Mouse (Mus musculus): ENCODE results near the gene Col1a1. TPM values are rescaled to one million over a fixed set of nuclear protein-coding genes. Genes with fewer than 3 reads are reported as not detected.

Col1a1 gene
- polyA plus RNA-seq, 1 experiment from 2014 or later = 4,242 TPM

DNA sequence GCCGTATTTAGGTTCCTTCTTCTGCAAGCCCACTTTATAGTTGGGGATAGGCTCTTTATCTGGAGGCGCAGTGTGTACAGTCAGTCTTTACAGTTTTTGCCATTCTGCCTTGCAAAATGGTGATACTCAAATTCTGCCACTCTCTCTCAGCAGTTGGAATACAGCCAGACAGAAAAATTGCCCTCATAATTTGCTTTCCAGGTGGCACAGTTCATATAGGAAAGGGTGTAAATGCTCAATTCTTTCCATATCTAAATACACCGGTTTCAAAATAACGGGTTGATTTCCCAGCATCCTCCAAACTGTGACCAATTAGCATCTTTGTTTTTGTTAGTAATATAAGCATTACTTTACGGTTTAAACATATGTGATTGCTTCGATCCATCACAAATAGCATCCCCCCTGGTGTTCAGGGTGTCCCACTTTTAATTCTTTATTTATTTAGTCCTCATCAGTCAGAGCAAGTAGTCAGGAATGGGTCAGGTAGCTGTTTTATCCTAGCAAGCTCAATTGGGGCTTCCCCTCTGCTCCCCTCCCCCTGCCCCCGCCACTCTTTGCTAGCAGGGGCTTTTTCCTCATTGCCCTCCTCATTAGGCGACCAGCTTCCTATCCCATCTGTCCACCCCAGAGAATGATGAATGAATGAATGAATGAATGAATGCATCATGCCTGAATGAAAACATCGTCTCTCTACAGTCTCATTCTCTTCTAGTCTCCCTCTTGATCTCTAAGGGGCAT is 42.3 kb downstream of the Col1a1 start:
- H3K9me3 ChIP-seq (replicated peaks) = no peaks in the 10 kb centered on the region
- H3K4me3 ChIP-seq (replicated peaks) = peak overlapping the region; percentile 37
- no peak for ATAC-seq (ENCODE audit: insufficient number of reproducible peaks, low FRiP score, low TSS enrichment, low read depth)
- H3K27me3 ChIP-seq = no peaks in the 10 kb centered on the region
- H3K36me3 ChIP-seq = no peaks in the 10 kb centered on the region
- 42% methylated on average over 9 of the region's 9 CpGs for WGBS
- no peak overlapping the region for H3K9ac ChIP-seq
- H3K4me2 ChIP-seq (replicated peaks) = peak overlapping the region; percentile 54
- no peak overlapping the region for H3K27ac ChIP-seq (replicated peaks)
- peaks cover 8% of the 10 kb centered on the region; the same call in 1 of the 2 replicates for H3K4me1 ChIP-seq

DNA sequence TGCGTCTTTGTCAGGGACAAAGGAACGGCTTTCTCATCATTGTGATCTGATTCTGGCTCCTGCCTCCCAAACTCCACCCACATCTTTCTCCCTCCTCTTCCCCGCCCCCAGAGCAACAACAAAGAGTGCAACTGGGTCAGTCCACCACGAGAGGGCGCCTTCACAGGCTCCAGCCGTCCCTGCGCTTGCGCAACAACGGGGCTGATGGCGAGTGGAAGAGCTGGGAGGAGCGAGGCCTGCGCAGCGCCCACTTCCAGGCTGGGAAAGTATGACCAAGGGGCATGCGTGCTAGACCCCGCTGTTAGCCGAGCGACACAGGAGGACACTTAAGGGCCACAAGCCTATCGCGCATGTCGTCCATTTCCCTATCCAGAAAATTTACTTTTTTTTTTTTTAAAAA is 42.9 kb downstream of the Col1a1 start:
- Histone ChIP-seq H3K4me3 (replicated peaks) (peak overlapping the region; percentile 37), H3K4me1 (peaks cover 8% of the 10 kb centered on the region; the same call in 1 of the 2 replicates), H3K4me2 (replicated peaks) (peak overlapping the region; percentile 54), H3K27me3 (no peaks in the 10 kb centered on the region), H3K9me3 (replicated peaks) (no peaks in the 10 kb centered on the region), H3K27ac (replicated peaks) (no peak overlapping the region), H3K9ac (no peak overlapping the region), H3K36me3 (no peaks in the 10 kb centered on the region)
- peak; percentile 89 for ATAC-seq (ENCODE audit: insufficient number of reproducible peaks, low FRiP score, low TSS enrichment, low read depth)
- under 1% methylated on average over 20 of the region's 20 CpGs for WGBS

DNA sequence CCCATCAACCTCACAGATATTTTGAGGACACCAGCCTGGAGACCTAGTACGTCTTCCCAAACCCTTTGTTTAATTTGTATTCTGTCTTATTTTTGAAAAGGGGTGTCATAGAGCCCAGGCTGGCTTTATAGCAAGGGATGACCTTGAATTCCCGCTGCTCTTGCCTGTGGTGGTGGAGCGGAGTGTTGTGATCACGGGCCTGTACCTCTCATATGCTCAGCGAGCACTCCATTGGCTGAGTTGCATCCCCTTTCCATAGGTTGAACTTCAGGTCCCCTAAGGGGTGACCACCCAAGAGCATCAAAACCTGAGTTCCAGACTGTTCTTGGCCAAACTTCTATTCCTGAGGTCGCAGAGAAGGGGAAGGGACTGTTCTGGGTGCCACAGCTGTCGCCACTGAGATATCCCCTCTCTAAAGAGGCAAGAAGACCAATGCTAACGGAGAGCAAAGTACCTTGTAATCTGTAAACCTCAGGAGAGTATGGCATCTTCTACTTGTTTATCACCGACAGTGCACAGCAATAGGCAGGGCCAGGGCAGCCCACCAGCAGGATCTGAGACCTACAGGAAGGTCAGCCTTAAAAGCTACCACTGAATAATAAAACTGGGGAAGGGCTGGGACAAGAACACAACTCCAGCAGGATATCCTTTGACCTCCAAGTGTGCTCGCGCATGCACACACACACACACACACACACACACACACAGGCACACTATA is 43.6 kb downstream of the Col1a1 start:
- peak overlapping the region; percentile 54 for H3K4me2 ChIP-seq (replicated peaks)
- 77% methylated on average over 11 of the region's 11 CpGs for WGBS
- H3K27ac ChIP-seq (replicated peaks) = no peak overlapping the region

DNA sequence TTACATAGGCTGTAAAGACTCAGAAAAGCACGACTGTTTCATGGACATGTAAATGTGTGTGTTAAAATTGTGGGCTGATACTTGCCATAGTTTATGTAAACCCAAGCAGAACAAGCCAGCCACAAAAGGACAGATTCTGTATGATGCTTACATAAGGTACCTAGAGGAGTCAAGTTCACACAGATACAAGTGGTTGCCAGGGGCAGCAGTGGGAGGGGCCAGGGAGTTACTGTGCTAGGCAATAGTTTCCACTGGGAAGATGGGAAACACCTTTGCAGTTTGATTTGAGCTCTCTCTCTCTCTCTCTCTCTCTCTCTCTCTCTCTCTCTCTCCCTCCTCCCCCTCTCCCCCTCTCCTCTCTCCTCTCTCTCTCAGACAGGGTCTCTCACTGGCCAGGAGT is 49.1 kb downstream of the Col1a1 start:
- Histone ChIP-seq H3K4me3 (replicated peaks) (no peak overlapping the region), H3K36me3 (no peaks in the 10 kb centered on the region), H3K4me1 (peaks cover 31% of the 10 kb centered on the region), H3K27ac (replicated peaks) (no peak overlapping the region), H3K4me2 (replicated peaks) (no peak overlapping the region), H3K27me3 (no peaks in the 10 kb centered on the region), H3K9ac (no peak overlapping the region), H3K9me3 (replicated peaks) (no peaks in the 10 kb centered on the region)
- 42% methylated on average over 1 of the region's 1 CpGs for WGBS
- ATAC-seq (ENCODE audit: insufficient number of reproducible peaks, low FRiP score, low TSS enrichment, low read depth) = no peak

More for the DNA sequence above, 43.6 kb downstream of the Col1a1 start:
- H3K9ac ChIP-seq = no peak overlapping the region
- peaks cover 8% of the 10 kb centered on the region; the same call in 1 of the 2 replicates for H3K4me1 ChIP-seq
- no peaks in the 10 kb centered on the region for H3K9me3 ChIP-seq (replicated peaks)
- ATAC-seq (ENCODE audit: insufficient number of reproducible peaks, low FRiP score, low TSS enrichment, low read depth) = no peak
- H3K36me3 ChIP-seq = no peaks in the 10 kb centered on the region
- H3K27me3 ChIP-seq = no peaks in the 10 kb centered on the region
- H3K4me3 ChIP-seq (replicated peaks) = peak overlapping the region; percentile 37

DNA sequence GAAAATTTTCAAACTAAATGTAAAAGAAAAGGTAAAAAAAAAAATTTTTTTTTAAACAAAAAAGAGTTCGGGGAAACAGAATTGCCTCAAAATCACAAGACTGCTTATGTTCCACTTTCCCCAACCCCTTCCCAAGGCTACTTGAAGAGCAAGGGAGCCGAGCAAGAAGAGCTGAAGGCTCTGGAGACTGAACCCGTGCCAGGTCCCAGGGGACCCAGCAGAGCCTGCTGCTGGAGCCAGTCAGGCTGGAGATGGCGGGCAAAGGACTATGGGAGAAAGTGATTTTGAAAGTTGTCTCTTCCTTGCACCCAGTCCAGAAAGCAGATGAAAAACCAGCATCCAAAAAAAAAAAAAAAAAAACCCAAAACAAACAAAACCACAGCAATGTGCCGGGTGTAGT is 49.8 kb downstream of the Col1a1 start:
- no peaks in the 10 kb centered on the region for H3K9me3 ChIP-seq (replicated peaks)
- H3K4me1 ChIP-seq = peaks cover 37% of the 10 kb centered on the region
- H3K27me3 ChIP-seq = no peaks in the 10 kb centered on the region
- H3K27ac ChIP-seq (replicated peaks) = no peak overlapping the region
- ATAC-seq (ENCODE audit: insufficient number of reproducible peaks, low FRiP score, low TSS enrichment, low read depth) = no peak
- no peak overlapping the region for H3K9ac ChIP-seq
- no peaks in the 10 kb centered on the region for H3K36me3 ChIP-seq
- no peak overlapping the region for H3K4me3 ChIP-seq (replicated peaks)
- 59% methylated on average over 5 of the region's 5 CpGs for WGBS
- H3K4me2 ChIP-seq (replicated peaks) = no peak overlapping the region

DNA sequence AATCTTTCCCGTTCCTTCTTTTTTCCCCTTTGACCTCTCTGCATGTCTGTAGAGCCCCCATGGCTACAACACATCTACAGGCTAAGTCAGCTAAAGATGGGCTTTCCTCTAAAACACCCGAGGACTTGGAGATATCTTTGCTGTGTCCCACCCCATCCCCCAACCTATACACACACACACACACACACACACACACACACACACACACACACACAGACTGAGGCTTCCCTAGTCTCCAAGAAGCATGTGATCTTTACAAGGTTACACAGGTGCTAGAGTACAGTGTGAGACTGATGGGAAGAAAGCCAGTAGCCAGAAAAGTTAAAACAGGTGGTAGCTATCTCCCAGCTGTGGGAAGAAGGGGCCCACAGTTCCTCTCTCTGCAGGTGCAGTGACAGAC is 50.4 kb downstream of the Col1a1 start:
- Histone ChIP-seq H3K27me3 (no peaks in the 10 kb centered on the region), H3K4me1 (peaks cover 37% of the 10 kb centered on the region), H3K9ac (no peak overlapping the region), H3K4me2 (replicated peaks) (no peak overlapping the region), H3K36me3 (no peaks in the 10 kb centered on the region), H3K27ac (replicated peaks) (no peak overlapping the region), H3K9me3 (replicated peaks) (no peaks in the 10 kb centered on the region), H3K4me3 (replicated peaks) (no peak overlapping the region)
- no peak for ATAC-seq (ENCODE audit: insufficient number of reproducible peaks, low FRiP score, low TSS enrichment, low read depth)
- WGBS = 49% methylated on average over 2 of the region's 2 CpGs

DNA sequence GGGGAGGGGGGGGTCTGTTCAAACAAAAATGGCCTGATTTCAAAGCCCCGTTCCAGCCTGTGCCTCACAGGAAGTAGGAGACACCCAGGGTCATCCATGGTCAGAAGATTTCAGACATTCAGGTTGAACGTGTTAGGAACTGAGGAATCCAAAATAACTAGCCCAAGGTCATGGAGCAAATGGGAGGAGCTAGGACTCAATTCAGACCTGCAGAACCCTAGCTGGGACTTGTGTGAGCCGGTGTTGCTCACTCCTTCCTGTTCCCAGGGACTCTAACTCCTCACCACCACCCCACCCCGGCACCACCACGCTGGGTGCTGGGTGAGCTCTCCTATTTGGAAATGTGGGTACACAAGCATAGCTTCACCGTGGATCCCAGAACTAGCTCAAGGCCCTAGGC is 51.3 kb downstream of the Col1a1 start:
- WGBS = 40% methylated on average over 6 of the region's 6 CpGs
- ATAC-seq (ENCODE audit: insufficient number of reproducible peaks, low FRiP score, low TSS enrichment, low read depth) = no peak
- no peak overlapping the region for H3K27ac ChIP-seq (replicated peaks)

DNA sequence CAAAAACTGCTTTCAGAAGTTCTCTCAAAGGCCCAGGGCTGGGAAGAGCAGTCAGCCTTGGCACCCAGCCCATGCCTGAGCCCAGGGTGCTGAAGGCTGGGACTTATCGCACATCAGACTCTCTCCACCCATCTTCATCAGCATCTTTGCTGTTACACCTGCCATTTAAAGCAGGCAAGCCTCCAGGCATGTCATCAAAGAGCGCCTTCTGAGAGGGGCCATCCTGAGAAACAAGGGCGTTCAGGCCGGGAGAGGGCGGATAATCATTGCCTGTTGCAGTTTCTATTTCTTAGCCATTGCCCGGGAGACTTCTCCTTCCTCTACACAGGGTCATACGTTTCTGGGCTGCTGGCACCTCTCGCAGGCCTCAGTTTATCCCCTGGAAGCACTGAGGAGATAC is 51.8 kb downstream of the Col1a1 start:
- ATAC-seq (ENCODE audit: insufficient number of reproducible peaks, low FRiP score, low TSS enrichment, low read depth) = no peak
- H3K9me3 ChIP-seq (replicated peaks) = no peaks in the 10 kb centered on the region
- no peak overlapping the region; the same call in 1 of the 2 replicates for H3K4me2 ChIP-seq (replicated peaks)
- H3K27ac ChIP-seq (replicated peaks) = no peak overlapping the region
- H3K4me1 ChIP-seq = peaks cover 47% of the 10 kb centered on the region
- WGBS = 67% methylated on average over 8 of the region's 8 CpGs
- no peak overlapping the region for H3K9ac ChIP-seq
- no peaks in the 10 kb centered on the region for H3K36me3 ChIP-seq
- H3K4me3 ChIP-seq (replicated peaks) = no peak overlapping the region
- no peaks in the 10 kb centered on the region for H3K27me3 ChIP-seq

More for the DNA sequence above, 51.3 kb downstream of the Col1a1 start:
- H3K4me1 ChIP-seq = peaks cover 42% of the 10 kb centered on the region
- H3K36me3 ChIP-seq = no peaks in the 10 kb centered on the region
- H3K27me3 ChIP-seq = no peaks in the 10 kb centered on the region
- no peak overlapping the region for H3K4me3 ChIP-seq (replicated peaks)
- H3K9ac ChIP-seq = no peak overlapping the region
- no peak overlapping the region for H3K4me2 ChIP-seq (replicated peaks)
- no peaks in the 10 kb centered on the region for H3K9me3 ChIP-seq (replicated peaks)

DNA sequence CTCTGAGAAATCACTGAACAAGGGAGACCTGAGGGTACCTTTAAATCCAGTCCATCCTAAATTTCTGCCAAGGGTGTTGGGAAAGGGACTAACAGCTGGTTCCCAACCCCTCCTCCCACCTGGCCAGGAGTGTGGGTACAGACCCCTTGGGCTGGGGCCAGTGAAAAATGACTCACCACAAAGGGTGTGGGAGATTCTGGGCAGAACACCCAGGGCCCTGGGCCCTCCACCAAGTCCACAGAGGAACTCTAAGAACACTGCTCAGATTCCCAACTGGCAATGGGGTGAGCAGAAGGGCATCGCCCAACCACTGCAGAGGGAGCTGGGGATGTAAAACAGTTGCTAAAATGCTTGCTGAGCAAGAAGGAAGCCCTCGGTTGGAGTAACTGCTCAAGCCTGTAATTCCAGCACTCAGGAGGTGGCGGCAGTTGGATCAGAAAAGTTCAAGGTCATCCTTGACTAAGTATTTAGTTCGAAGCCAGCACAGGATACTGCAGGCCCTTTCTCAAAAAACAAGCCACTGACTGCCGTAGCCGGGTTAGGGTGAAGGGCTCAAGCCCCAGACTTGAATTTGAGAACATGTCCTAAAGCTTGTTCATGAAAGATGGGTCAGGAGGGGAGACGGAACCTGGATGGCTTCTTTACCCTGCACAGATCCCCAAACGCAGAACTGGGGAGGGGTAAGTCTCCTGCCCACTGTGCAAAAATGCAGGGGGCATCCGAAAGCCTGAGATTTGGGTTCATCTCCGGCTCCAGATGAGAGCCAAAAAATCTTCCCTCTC is 52.9 kb downstream of the Col1a1 start:
- Histone ChIP-seq H3K4me1 (peaks cover 59% of the 10 kb centered on the region), H3K36me3 (no peaks in the 10 kb centered on the region), H3K9me3 (replicated peaks) (no peaks in the 10 kb centered on the region), H3K4me3 (replicated peaks) (peak overlapping the region; percentile 91), H3K27ac (replicated peaks) (peak overlapping the region; percentile 95), H3K27me3 (no peaks in the 10 kb centered on the region), H3K4me2 (replicated peaks) (peak overlapping the region; percentile 94), H3K9ac (peak overlapping the region; percentile 33)
- 12% methylated on average over 10 of the region's 10 CpGs for WGBS
- ATAC-seq (ENCODE audit: insufficient number of reproducible peaks, low FRiP score, low TSS enrichment, low read depth) = no peak

DNA sequence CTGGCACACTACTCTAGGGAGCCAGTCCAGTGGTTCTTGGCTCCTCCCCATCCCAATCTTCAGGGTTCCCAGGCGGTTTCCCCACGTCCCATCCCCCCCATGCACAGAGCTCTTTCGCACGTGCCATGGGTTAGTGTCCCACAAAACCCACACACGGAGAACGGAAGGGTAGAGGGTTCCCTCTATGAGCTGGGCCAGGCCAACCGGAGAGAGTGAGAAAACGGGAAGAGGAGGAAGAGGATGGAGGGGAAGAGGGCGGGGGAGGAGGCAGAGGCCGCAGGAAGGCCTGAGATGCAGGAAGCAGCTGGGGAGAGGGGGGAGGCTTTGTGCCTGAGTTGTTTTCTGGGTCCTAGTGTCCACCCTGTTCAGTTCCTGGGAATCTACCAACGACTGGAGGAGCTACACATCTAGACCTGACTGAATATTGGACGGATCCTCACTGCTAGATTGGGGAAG is 53.6 kb downstream of the Col1a1 start:
- no peaks in the 10 kb centered on the region for H3K9me3 ChIP-seq (replicated peaks)
- ATAC-seq (ENCODE audit: insufficient number of reproducible peaks, low FRiP score, low TSS enrichment, low read depth) = peak; percentile 62
- H3K9ac ChIP-seq = peak overlapping the region; percentile 33
- H3K36me3 ChIP-seq = no peaks in the 10 kb centered on the region
- H3K27me3 ChIP-seq = no peaks in the 10 kb centered on the region
- H3K4me2 ChIP-seq (replicated peaks) = peak overlapping the region; percentile 94
- peaks cover 65% of the 10 kb centered on the region for H3K4me1 ChIP-seq
- WGBS = 0% methylated on average over 12 of the region's 12 CpGs
- peak overlapping the region; percentile 91 for H3K4me3 ChIP-seq (replicated peaks)
- H3K27ac ChIP-seq (replicated peaks) = peak overlapping the region; percentile 95

Measured in embryonic facial prominence, embryonic 15.5 days (tissue).